Mouse (Mus musculus) midbrain, embryonic 12.5 days (tissue): Measurements from ENCODE around the gene Ing1. TPM values are rescaled to one million over a fixed set of nuclear protein-coding genes. Genes with fewer than 3 reads are reported as not detected.

ENCODE experiments used
- ATAC-seq: fragments of 200-750 bp; cut with Nextera tagmentation; 2 replicates; pipeline ENCODE4 v1.8.0; 2017; ENCODE audit warnings: low read depth, moderate TSS enrichment, moderate library complexity; ENCODE audit not compliant: low FRiP score
- H3K27ac ChIP-seq: fragments of 300-500 bp; sonication (generic); replicated peaks from 2 replicates; pipeline ENCODE4 v1.5.1; 2016; ENCODE audit warnings: mild to moderate bottlenecking
- H3K27me3 ChIP-seq: fragments of 300-500 bp; sonication (generic); 2 replicates; pipeline ENCODE4 v1.6.1; 2016; ENCODE audit warnings: mild to moderate bottlenecking
- H3K36me3 ChIP-seq: fragments of 300-500 bp; sonication (generic); 2 replicates; pipeline ENCODE4 v1.6.1; 2016
- H3K4me1 ChIP-seq: fragments of 300-500 bp; sonication (generic); 2 replicates; pipeline ENCODE4 v1.6.1; 2016
- H3K4me2 ChIP-seq: fragments of 300-500 bp; sonication (generic); replicated peaks from 2 replicates; pipeline ENCODE4 v1.6.1; 2016; ENCODE audit warnings: mild to moderate bottlenecking, moderate library complexity
- H3K4me3 ChIP-seq: fragments of 300-500 bp; sonication (generic); 2 replicates; pipeline ENCODE4 v1.5.1; 2016; ENCODE audit warnings: mild to moderate bottlenecking
- H3K9ac ChIP-seq: fragments of 300-500 bp; sonication (generic); replicated peaks from 2 replicates; pipeline ENCODE4 v1.6.1; 2016; ENCODE audit warnings: mild to moderate bottlenecking, moderate library complexity
- H3K9me3 ChIP-seq: fragments of 300-500 bp; sonication (generic); 2 replicates; pipeline ENCODE4 v1.6.1; 2016; ENCODE audit warnings: mild to moderate bottlenecking
- WGBS: fragments of 180-500 bp; shearing (Covaris S2); methylation state at CpG from one replicate; pipeline ENCODE4 v1.1.7; 2016; 5-methylcytosine and 5-hydroxymethylcytosine counted together
- polyA plus RNA-seq: library from polyadenylated mRNA; unstranded; fragments of >200 nt; fragmentation: Nextera tagmentation; extraction: Ambion mirVana; gene quantifications from 2 replicates; pipeline ENCODE4 v1.2.1, GENCODE M21; 2016

Gene Ing1
- polyA plus RNA-seq, 1 experiment from 2014 or later: 45.2 TPM

DNA sequence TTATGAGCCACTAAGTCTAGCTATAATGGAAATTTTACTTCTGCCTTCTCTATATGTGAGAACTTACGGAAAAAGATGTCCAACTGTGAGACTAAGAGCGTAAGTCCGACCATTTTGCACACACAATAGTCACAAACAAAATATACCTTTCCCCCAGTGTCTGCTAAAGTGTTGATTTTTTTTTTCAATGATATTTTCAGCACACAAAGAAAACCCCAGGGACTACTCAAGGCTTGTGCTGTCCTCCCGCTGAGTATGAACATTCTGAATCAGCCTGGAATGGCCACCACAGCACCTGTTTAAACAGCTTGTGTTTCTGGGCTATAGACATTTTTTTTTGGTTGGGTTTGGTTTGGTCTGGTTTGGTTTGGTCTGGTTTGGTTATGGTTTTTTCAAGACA lies 15.4 kb downstream of the Ing1 start:
- no peak overlapping the region for H3K9ac ChIP-seq
- 94% methylated on average over 4 of the region's 4 CpGs for WGBS
- no peak for ATAC-seq
- H3K36me3 ChIP-seq: peaks cover 34% of the 10 kb centered on the region
- H3K4me1 ChIP-seq: no peaks in the 10 kb centered on the region
- H3K9me3 ChIP-seq: no peaks in the 10 kb centered on the region
- H3K4me2 ChIP-seq: no peak overlapping the region
- no peak overlapping the region for H3K27ac ChIP-seq
- no peak overlapping the region for H3K4me3 ChIP-seq
- no peaks in the 10 kb centered on the region for H3K27me3 ChIP-seq

- no peak for ATAC-seq
- Histone ChIP-seq H3K27ac (no peak overlapping the region), H3K9ac (no peak overlapping the region), H3K4me3 (no peak overlapping the region), H3K36me3 (peaks cover 23% of the 10 kb centered on the region), H3K4me2 (no peak overlapping the region), H3K4me1 (no peaks in the 10 kb centered on the region), H3K9me3 (no peaks in the 10 kb centered on the region), H3K27me3 (no peaks in the 10 kb centered on the region)
- 93% methylated on average over 10 of the region's 10 CpGs for WGBS
Observed at GRCm38 (mm10) chr8:11571950-11572349, 16.6 kb downstream of the Ing1 start.

GRCm38 (mm10) chr8:11572428-11572827 lies 17.1 kb downstream of the Ing1 start:
- H3K36me3 ChIP-seq: peaks cover 19% of the 10 kb centered on the region
- no peaks in the 10 kb centered on the region for H3K27me3 ChIP-seq
- no peaks in the 10 kb centered on the region for H3K4me1 ChIP-seq
- no peak overlapping the region for H3K27ac ChIP-seq
- H3K9ac ChIP-seq: no peak overlapping the region
- H3K4me2 ChIP-seq: no peak overlapping the region
- H3K9me3 ChIP-seq: no peaks in the 10 kb centered on the region
- H3K4me3 ChIP-seq: no peak overlapping the region
- no peak for ATAC-seq
- WGBS: 79% methylated on average over 6 of the region's 6 CpGs

GRCm38 (mm10) chr8:11574911-11575603 lies 19.7 kb downstream of the Ing1 start:
- no peak overlapping the region for H3K4me3 ChIP-seq
- ATAC-seq: no peak
- H3K4me2 ChIP-seq: no peak overlapping the region
- no peaks in the 10 kb centered on the region for H3K4me1 ChIP-seq
- H3K27me3 ChIP-seq: no peaks in the 10 kb centered on the region
- 83% methylated on average over 9 of the region's 9 CpGs for WGBS
- H3K27ac ChIP-seq: no peak overlapping the region
- no peak overlapping the region for H3K9ac ChIP-seq
- H3K36me3 ChIP-seq: 0 out of 2 replicates have a peak, but pooled peaks cover 4% of the 10 kb centered on the region
- no peaks in the 10 kb centered on the region for H3K9me3 ChIP-seq

- no peak overlapping the region for H3K27ac ChIP-seq
- WGBS: 65% methylated on average over 16 of the region's 16 CpGs
- H3K4me1 ChIP-seq: no peaks in the 10 kb centered on the region
- H3K4me2 ChIP-seq: no peak overlapping the region
- H3K36me3 ChIP-seq: 0 out of 2 replicates have a peak, but pooled peaks cover 4% of the 10 kb centered on the region
- no peaks in the 10 kb centered on the region for H3K9me3 ChIP-seq
- H3K4me3 ChIP-seq: no peak overlapping the region
- no peak overlapping the region for H3K9ac ChIP-seq
- no peaks in the 10 kb centered on the region for H3K27me3 ChIP-seq
- no peak for ATAC-seq
Observed at GRCm38 (mm10) chr8:11575604-11576384, 20.4 kb downstream of the Ing1 start.

- H3K4me3 ChIP-seq: no peak overlapping the region
- 86% methylated on average over 21 of the region's 21 CpGs for WGBS
- no peaks in the 10 kb centered on the region for H3K36me3 ChIP-seq
- H3K27me3 ChIP-seq: no peaks in the 10 kb centered on the region
- no peak overlapping the region for H3K27ac ChIP-seq
- H3K9me3 ChIP-seq: 0 out of 2 replicates have a peak, but pooled peaks cover 2% of the 10 kb centered on the region
- no peaks in the 10 kb centered on the region for H3K4me1 ChIP-seq
- H3K9ac ChIP-seq: no peak overlapping the region
- no peak for ATAC-seq
- no peak overlapping the region for H3K4me2 ChIP-seq
Observed at GRCm38 (mm10) chr8:11585513-11586373, 30.4 kb downstream of the Ing1 start.

GRCm38 (mm10) chr8:11586374-11586745 lies 31.0 kb downstream of the Ing1 start:
- 82% methylated on average over 2 of the region's 2 CpGs for WGBS
- no peaks in the 10 kb centered on the region for H3K36me3 ChIP-seq
- H3K9ac ChIP-seq: no peak overlapping the region
- no peak overlapping the region for H3K27ac ChIP-seq
- no peak for ATAC-seq
- no peaks in the 10 kb centered on the region for H3K27me3 ChIP-seq
- H3K4me2 ChIP-seq: no peak overlapping the region
- H3K9me3 ChIP-seq: 0 out of 2 replicates have a peak, but pooled peaks cover 2% of the 10 kb centered on the region
- H3K4me1 ChIP-seq: no peaks in the 10 kb centered on the region
- no peak overlapping the region for H3K4me3 ChIP-seq

- Histone ChIP-seq H3K27me3 (no peaks in the 10 kb centered on the region), H3K9ac (no peak overlapping the region), H3K4me1 (no peaks in the 10 kb centered on the region), H3K4me3 (no peak overlapping the region), H3K4me2 (no peak overlapping the region), H3K9me3 (0 out of 2 replicates have a peak, but pooled peaks cover 3% of the 10 kb centered on the region), H3K27ac (no peak overlapping the region), H3K36me3 (no peaks in the 10 kb centered on the region)
- no peak for ATAC-seq
- 89% methylated on average over 4 of the region's 4 CpGs for WGBS
Observed at GRCm38 (mm10) chr8:11591837-11592236, 36.5 kb downstream of the Ing1 start.

GRCm38 (mm10) chr8:11592296-11592695 lies 36.9 kb downstream of the Ing1 start:
- 0 out of 2 replicates have a peak, but pooled peaks cover 4% of the 10 kb centered on the region for H3K9me3 ChIP-seq
- ATAC-seq: no peak
- H3K4me2 ChIP-seq: no peak overlapping the region
- H3K27ac ChIP-seq: no peak overlapping the region
- no peaks in the 10 kb centered on the region for H3K36me3 ChIP-seq
- no peak overlapping the region for H3K9ac ChIP-seq
- no peaks in the 10 kb centered on the region for H3K27me3 ChIP-seq
- WGBS: 47% methylated on average over 13 of the region's 13 CpGs
- H3K4me3 ChIP-seq: no peak overlapping the region
- no peaks in the 10 kb centered on the region for H3K4me1 ChIP-seq

- no peak overlapping the region for H3K4me3 ChIP-seq
- 83% methylated on average over 12 of the region's 12 CpGs for WGBS
- H3K27me3 ChIP-seq: no peaks in the 10 kb centered on the region
- H3K9ac ChIP-seq: no peak overlapping the region
- no peak overlapping the region for H3K4me2 ChIP-seq
- 0 out of 2 replicates have a peak, but pooled peaks cover 4% of the 10 kb centered on the region for H3K9me3 ChIP-seq
- H3K36me3 ChIP-seq: no peaks in the 10 kb centered on the region
- no peak overlapping the region for H3K27ac ChIP-seq
- no peak for ATAC-seq
- H3K4me1 ChIP-seq: no peaks in the 10 kb centered on the region
Observed at GRCm38 (mm10) chr8:11593222-11593884, 38.0 kb downstream of the Ing1 start.

- Histone ChIP-seq H3K4me1 (no peaks in the 10 kb centered on the region), H3K4me3 (no peak overlapping the region), H3K27me3 (no peaks in the 10 kb centered on the region), H3K9me3 (0 out of 2 replicates have a peak, but pooled peaks cover 4% of the 10 kb centered on the region), H3K36me3 (no peaks in the 10 kb centered on the region), H3K9ac (no peak overlapping the region), H3K4me2 (no peak overlapping the region), H3K27ac (no peak overlapping the region)
- no peak for ATAC-seq
- WGBS: 77% methylated on average over 5 of the region's 5 CpGs
Observed at GRCm38 (mm10) chr8:11600301-11600951, 45.1 kb downstream of the Ing1 start.
